Mouse (Mus musculus): Measurements from ENCODE around the gene Abl1.

The Abl1 gene

GRCm38 (mm10) chr2:31787029-31787428 is 98.9 kb downstream of the Abl1 start:
- DNase-seq (ENCODE audit: low read depth, low spot score): peak; percentile 66

GRCm38 (mm10) chr2:31788227-31788626 is 100.1 kb downstream of the Abl1 start:
- no peak for DNase-seq (ENCODE audit: low read depth, low spot score)

- DNase-seq (ENCODE audit: low read depth, low spot score): no peak
Measured at GRCm38 (mm10) chr2:31789215-31789614, 101.0 kb downstream of the Abl1 start.

- DNase-seq (ENCODE audit: low read depth, low spot score): no peak
Measured at GRCm38 (mm10) chr2:31790728-31791251, 102.6 kb downstream of the Abl1 start.

- no peak for DNase-seq (ENCODE audit: low read depth, low spot score)
Measured at GRCm38 (mm10) chr2:31791260-31791659, 103.1 kb downstream of the Abl1 start.

- DNase-seq (ENCODE audit: low read depth, low spot score): no peak
Measured at GRCm38 (mm10) chr2:31792611-31793010, 104.4 kb downstream of the Abl1 start.

- no peak for DNase-seq (ENCODE audit: low read depth, low spot score)
Measured at GRCm38 (mm10) chr2:31796943-31797342, 108.8 kb downstream of the Abl1 start.

GRCm38 (mm10) chr2:31801416-31801815 is 113.2 kb downstream of the Abl1 start:
- no peak for DNase-seq (ENCODE audit: low read depth, low spot score)

- no peak for DNase-seq (ENCODE audit: low read depth, low spot score)
Measured at GRCm38 (mm10) chr2:31802811-31803210, 114.6 kb downstream of the Abl1 start.

GRCm38 (mm10) chr2:31803480-31803879 is 115.3 kb downstream of the Abl1 start:
- DNase-seq (ENCODE audit: low read depth, low spot score): no peak

- DNase-seq (ENCODE audit: low read depth, low spot score): no peak
Measured at GRCm38 (mm10) chr2:31806639-31807382, 118.6 kb downstream of the Abl1 start.

GRCm38 (mm10) chr2:31808410-31809357 is 120.5 kb downstream of the Abl1 start:
- DNase-seq (ENCODE audit: low read depth, low spot score): no peak

GRCm38 (mm10) chr2:31809358-31809740 is 121.2 kb downstream of the Abl1 start:
- no peak for DNase-seq (ENCODE audit: low read depth, low spot score)

GRCm38 (mm10) chr2:31810444-31810843 is 122.3 kb downstream of the Abl1 start, which contains the start of gene Qrfp:
Gene Qrfp (minus strand): TSS chr2:31810580.
- DNase-seq (ENCODE audit: low read depth, low spot score): no peak

GRCm38 (mm10) chr2:31811086-31811958 is 123.1 kb downstream of the Abl1 start:
- no peak for DNase-seq (ENCODE audit: low read depth, low spot score)

GRCm38 (mm10) chr2:31813641-31814040 is 125.5 kb downstream of the Abl1 start:
- DNase-seq (ENCODE audit: low read depth, low spot score): no peak

- DNase-seq (ENCODE audit: low read depth, low spot score): no peak
Measured at GRCm38 (mm10) chr2:31814699-31815098, 126.5 kb downstream of the Abl1 start.

- peak; percentile 41 for DNase-seq (ENCODE audit: low read depth, low spot score)
Measured at GRCm38 (mm10) chr2:31815367-31815766, 127.2 kb downstream of the Abl1 start.

- no peak for DNase-seq (ENCODE audit: low read depth, low spot score)
Measured at GRCm38 (mm10) chr2:31822524-31823371, 134.6 kb downstream of the Abl1 start.
